Mouse (Mus musculus) limb, embryonic 11.5 days (tissue): ENCODE results near the gene Gpr179. TPM values are rescaled to one million over a fixed set of nuclear protein-coding genes. Genes with fewer than 3 reads are reported as not detected.

ENCODE experiments used
- ATAC-seq: fragments of 200-750 bp; cut with Nextera tagmentation; 2 replicates; pipeline ENCODE4 v1.8.0; 2017; ENCODE audit warnings: low read depth; ENCODE audit not compliant: insufficient number of reproducible peaks, low FRiP score, low TSS enrichment
- DNase-seq: peaks from one replicate; pipeline ENCODE4 v3.0.0-alpha.2; 2015; ENCODE audit warnings: low spot score
- H3K27ac ChIP-seq: fragments of 300-500 bp; sonication (generic); replicated peaks from 2 replicates; pipeline ENCODE4 v1.5.1; 2014; ENCODE audit warnings: low read depth, mild to moderate bottlenecking, low read length
- H3K27me3 ChIP-seq: fragments of 300-500 bp; sonication (generic); 2 replicates; pipeline ENCODE4 v1.6.1; 2014; ENCODE audit warnings: mild to moderate bottlenecking, low read length, mixed read lengths; ENCODE audit not compliant: control insufficient read depth, insufficient read depth
- H3K36me3 ChIP-seq: fragments of 300-500 bp; sonication (generic); 2 replicates; pipeline ENCODE4 v1.6.1; 2014; ENCODE audit warnings: mild to moderate bottlenecking, low read length, moderate library complexity, mixed read lengths; ENCODE audit not compliant: control insufficient read depth, insufficient read depth
- H3K4me1 ChIP-seq: fragments of 300-500 bp; sonication (generic); 2 replicates; pipeline ENCODE4 v1.6.1; 2014; ENCODE audit warnings: low read length, mixed read lengths; ENCODE audit not compliant: control insufficient read depth, insufficient read depth
- H3K4me2 ChIP-seq: fragments of 300-500 bp; sonication (generic); 2 replicates; pipeline ENCODE4 v1.6.1; 2014; ENCODE audit warnings: low read depth, mild to moderate bottlenecking, moderate library complexity; ENCODE audit not compliant: severe bottlenecking
- H3K4me3 ChIP-seq: fragments of 300-500 bp; sonication (generic); 2 replicates; pipeline ENCODE4 v1.5.1; 2014; ENCODE audit warnings: low read depth, low read length
- H3K9ac ChIP-seq: fragments of 300-500 bp; sonication (generic); 2 replicates; pipeline ENCODE4 v1.6.1; 2014; ENCODE audit warnings: mild to moderate bottlenecking, low read length
- H3K9me3 ChIP-seq: fragments of 300-500 bp; sonication (generic); 2 replicates; pipeline ENCODE4 v1.6.1; 2016; ENCODE audit warnings: low read length; ENCODE audit not compliant: control insufficient read depth
- WGBS: fragments of 180-500 bp; shearing (Covaris S2); extraction: QIAGEN DNeasy Blood & Tissue Kit; methylation state at CpG from one replicate; pipeline ENCODE4 v1.1.7; 2014; 5-methylcytosine and 5-hydroxymethylcytosine counted together
- polyA plus RNA-seq: library from polyadenylated mRNA; unstranded; fragments of >200 nt; fragmentation: Nextera tagmentation; extraction: Ambion mirVana; gene quantifications from 2 replicates; pipeline ENCODE4 v1.2.1, GENCODE M21; 2014

Gpr179 gene
- polyA plus RNA-seq, 1 experiment from 2014 or later = 0.04 TPM

DNA sequence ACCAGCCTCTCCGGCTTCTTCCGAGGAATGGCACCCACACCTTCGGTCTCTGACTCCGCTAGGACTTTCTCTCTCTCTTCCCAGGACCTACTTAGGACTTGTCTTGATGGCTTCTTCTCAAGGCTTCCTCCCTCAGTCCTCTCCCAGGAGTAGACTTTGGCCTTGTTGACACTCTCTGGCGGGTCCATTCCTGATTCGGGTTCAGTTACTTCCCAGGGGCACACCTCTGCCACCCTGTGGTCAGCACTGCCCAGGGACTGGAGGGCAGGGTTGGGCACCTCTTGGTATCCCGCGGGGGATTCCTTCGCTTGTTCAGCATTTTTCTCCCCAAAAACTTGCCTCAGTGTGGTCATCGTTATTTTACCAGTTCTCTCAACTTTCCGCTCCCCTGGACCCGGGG is 14.5 kb downstream of the Gpr179 start:
- WGBS = 90% methylated on average over 12 of the region's 12 CpGs
- no peak overlapping the region for H3K27ac ChIP-seq
- no peaks in the 10 kb centered on the region for H3K36me3 ChIP-seq
- no peaks in the 10 kb centered on the region for H3K9me3 ChIP-seq
- ATAC-seq = no peak
- H3K9ac ChIP-seq = no peak overlapping the region
- no peak overlapping the region for H3K4me3 ChIP-seq
- no peaks in the 10 kb centered on the region for H3K4me1 ChIP-seq
- peaks cover 3% of the 10 kb centered on the region; the same call in 1 of the 2 replicates for H3K27me3 ChIP-seq
- no peak overlapping the region for H3K4me2 ChIP-seq
- DNase-seq = no peak

- Histone ChIP-seq H3K4me1 (no peaks in the 10 kb centered on the region), H3K36me3 (no peaks in the 10 kb centered on the region), H3K9me3 (no peaks in the 10 kb centered on the region), H3K4me2 (no peak overlapping the region), H3K4me3 (no peak overlapping the region), H3K27me3 (peaks cover 3% of the 10 kb centered on the region; the same call in 1 of the 2 replicates), H3K9ac (no peak overlapping the region), H3K27ac (no peak overlapping the region)
- ATAC-seq = no peak
- no peak for DNase-seq
- 63% methylated on average over 14 of the region's 14 CpGs for WGBS
Observed at GRCm38 (mm10) chr11:97336751-97337345, 15.0 kb downstream of the Gpr179 start.

- Histone ChIP-seq H3K27me3 (peaks cover 3% of the 10 kb centered on the region; the same call in 1 of the 2 replicates), H3K4me1 (no peaks in the 10 kb centered on the region), H3K36me3 (no peaks in the 10 kb centered on the region), H3K9ac (no peak overlapping the region), H3K27ac (no peak overlapping the region), H3K4me3 (no peak overlapping the region), H3K9me3 (no peaks in the 10 kb centered on the region), H3K4me2 (no peak overlapping the region)
- DNase-seq (no peak), ATAC-seq (no peak)
- WGBS = 38% methylated on average over 6 of the region's 6 CpGs
Observed at GRCm38 (mm10) chr11:97336238-97336637, 15.6 kb downstream of the Gpr179 start.

- ATAC-seq (no peak), DNase-seq (no peak)
- no peak overlapping the region for H3K9ac ChIP-seq
- H3K27me3 ChIP-seq = peaks cover 3% of the 10 kb centered on the region; the same call in 1 of the 2 replicates
- H3K27ac ChIP-seq = no peak overlapping the region
- peaks cover 7% of the 10 kb centered on the region; the same call in 1 of the 2 replicates for H3K36me3 ChIP-seq
- H3K4me3 ChIP-seq = no peak overlapping the region
- no peaks in the 10 kb centered on the region for H3K4me1 ChIP-seq
- WGBS = 82% methylated on average over 9 of the region's 9 CpGs
- H3K4me2 ChIP-seq = no peak overlapping the region
- H3K9me3 ChIP-seq = no peaks in the 10 kb centered on the region
Observed at GRCm38 (mm10) chr11:97334400-97334799, 17.5 kb downstream of the Gpr179 start.

GRCm38 (mm10) chr11:97333896-97334295 is 18.0 kb downstream of the Gpr179 start:
- Histone ChIP-seq H3K9me3 (no peaks in the 10 kb centered on the region), H3K4me2 (no peak overlapping the region), H3K4me3 (no peak overlapping the region), H3K27me3 (peaks cover 3% of the 10 kb centered on the region; the same call in 1 of the 2 replicates), H3K36me3 (peaks cover 8% of the 10 kb centered on the region; the same call in 1 of the 2 replicates), H3K9ac (no peak overlapping the region), H3K4me1 (no peaks in the 10 kb centered on the region), H3K27ac (no peak overlapping the region)
- 67% methylated on average over 1 of the region's 1 CpGs for WGBS
- ATAC-seq = no peak
- no peak for DNase-seq

DNA sequence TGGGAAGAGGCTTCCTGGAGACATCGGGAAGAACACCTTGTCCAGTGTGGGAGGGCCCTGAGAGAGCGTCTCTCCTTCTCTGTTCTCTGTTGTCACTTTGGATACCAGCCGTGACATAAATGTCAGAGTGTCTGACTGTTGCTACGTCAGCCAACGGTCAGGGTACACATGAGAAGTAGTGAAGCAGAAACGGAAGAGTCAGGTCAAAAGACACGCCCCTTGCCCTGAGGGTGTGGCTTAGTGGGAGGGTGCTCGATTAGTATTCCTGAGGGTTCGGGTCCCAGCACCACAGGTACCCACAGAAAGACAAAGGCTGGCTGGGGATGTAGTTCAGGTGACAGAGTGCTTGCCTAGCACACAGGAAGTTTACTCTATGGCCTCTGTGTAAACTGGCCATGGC is 18.8 kb downstream of the Gpr179 start:
- H3K27ac ChIP-seq = no peak overlapping the region
- H3K4me3 ChIP-seq = no peak overlapping the region
- no peak overlapping the region for H3K4me2 ChIP-seq
- no peaks in the 10 kb centered on the region for H3K9me3 ChIP-seq
- H3K36me3 ChIP-seq = peaks cover 12% of the 10 kb centered on the region; the same call in 1 of the 2 replicates
- 59% methylated on average over 9 of the region's 9 CpGs for WGBS
- H3K4me1 ChIP-seq = no peaks in the 10 kb centered on the region
- H3K9ac ChIP-seq = no peak overlapping the region
- no peaks in the 10 kb centered on the region for H3K27me3 ChIP-seq
- DNase-seq (no peak), ATAC-seq (no peak)

GRCm38 (mm10) chr11:97331231-97332190 is 20.4 kb downstream of the Gpr179 start:
- Histone ChIP-seq H3K4me3 (no peak overlapping the region), H3K4me2 (no peak overlapping the region)
- DNase-seq = no peak

DNA sequence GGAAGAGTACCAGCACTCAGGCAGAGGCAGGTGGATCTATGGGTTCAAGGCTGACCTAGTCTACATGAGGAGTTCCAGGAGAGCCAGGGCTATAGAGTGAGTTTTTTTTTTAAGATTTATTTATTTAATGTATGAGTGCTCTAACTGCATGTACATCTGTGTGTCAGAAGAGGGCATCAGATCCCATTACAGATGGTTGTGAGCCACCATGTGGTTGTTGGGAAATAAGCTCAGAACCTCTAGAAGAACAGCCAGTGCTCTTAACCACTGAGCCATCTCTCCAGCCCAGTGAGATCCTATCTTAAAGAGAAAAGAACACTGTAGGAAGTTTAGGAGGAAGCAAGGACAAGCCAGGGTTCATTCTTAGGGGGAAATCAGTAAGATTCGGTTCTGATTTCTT is 21.6 kb downstream of the Gpr179 start:
- H3K9me3 ChIP-seq = no peaks in the 10 kb centered on the region
- no peaks in the 10 kb centered on the region for H3K27me3 ChIP-seq
- ATAC-seq = no peak
- H3K4me1 ChIP-seq = no peaks in the 10 kb centered on the region
- H3K27ac ChIP-seq = no peak overlapping the region
- H3K4me2 ChIP-seq = no peak overlapping the region
- 91% methylated on average over 1 of the region's 1 CpGs for WGBS
- H3K36me3 ChIP-seq = peaks cover 19% of the 10 kb centered on the region; the same call in 1 of the 2 replicates
- no peak for DNase-seq
- no peak overlapping the region for H3K4me3 ChIP-seq
- no peak overlapping the region for H3K9ac ChIP-seq

More at GRCm38 (mm10) chr11:97331231-97332190, 20.4 kb downstream of the Gpr179 start:
- Histone ChIP-seq H3K27ac (no peak overlapping the region), H3K27me3 (no peaks in the 10 kb centered on the region), H3K9ac (no peak overlapping the region), H3K36me3 (peaks cover 16% of the 10 kb centered on the region; the same call in 1 of the 2 replicates), H3K9me3 (no peaks in the 10 kb centered on the region), H3K4me1 (no peaks in the 10 kb centered on the region)
- ATAC-seq = no peak
- 82% methylated on average over 12 of the region's 12 CpGs for WGBS
